14 mouse cellular contexts compared by ENCODE assay signal in genomic region chr4:138825751-138826567, GRCm38 (mm10). TPM values are rescaled to one million over a fixed set of nuclear protein-coding genes. Genes with fewer than 3 reads are reported as not detected.
DNase-seq lines count a peak whose midpoint lies in the region; ATAC-seq and TF ChIP-seq lines count a peak whose summit lies in the region.
"Had no signal": no experiment of that assay in that cellular context is flagged by ENCODE, and none has a peak within 500 bp of the region (broad histone marks: within the 10 kb centered on the region; RNA-seq: fewer than 3 reads in every experiment).

No protein-coding gene starts in this region.

- H3K9ac ChIP-seq in lung, embryonic 14.5 days: no peak overlapping the region
- no peak overlapping the region for H3K9ac ChIP-seq in midbrain, embryonic 14.5 days (replicated peaks; ENCODE audit: low read length)
- H3K9ac ChIP-seq: forebrain, embryonic 12.5 days; neural tube, embryonic 12.5 days had no signal

- 4% methylated on average over 18 of the region's 18 CpGs for WGBS in lung, embryonic 14.5 days
- WGBS in lung, adult 2 months: 10% methylated on average over 18 of the region's 18 CpGs
- WGBS in midbrain, embryonic 14.5 days: 61% methylated on average over 18 of the region's 18 CpGs

- H3K27me3 ChIP-seq in lung, embryonic 14.5 days (ENCODE audit: insufficient read depth, low read length): no peaks in the 10 kb centered on the region
- no peaks in the 10 kb centered on the region for H3K27me3 ChIP-seq in midbrain, embryonic 14.5 days (ENCODE audit: control insufficient read depth, insufficient read depth, low read length)
- H3K27me3 ChIP-seq: neural tube, embryonic 12.5 days had no signal

- peaks cover 10% of the 10 kb centered on the region; the same call in 1 of the 2 replicates for H3K4me1 ChIP-seq in lung, embryonic 14.5 days (ENCODE audit: insufficient read depth)
- no peaks in the 10 kb centered on the region for H3K4me1 ChIP-seq in lung, adult 2 months (ENCODE audit: control insufficient read depth, insufficient read depth, low read length)
- H3K4me1 ChIP-seq in midbrain, embryonic 14.5 days (ENCODE audit: control insufficient read depth, insufficient read depth, low read length): no peaks in the 10 kb centered on the region
- H3K4me1 ChIP-seq: forebrain, embryonic 12.5 days had no signal

- DNase-seq in lung, embryonic 14.5 days: peak; percentile 77
- DNase-seq in lung, adult 2 months: no peak
- DNase-seq in forelimb bud, embryonic 11.5 days (ENCODE audit: low read depth, low spot score): peak; percentile 57
- DNase-seq in kidney, postnatal 25 days: peak; percentile 36 to 57
- peak; percentile 13 for DNase-seq in skeletal muscle tissue, adult 2 months (ENCODE audit: low read depth, low spot score)
- no peak for DNase-seq in right cerebral cortex, adult 2 months (ENCODE audit: low spot score in 2 of 2)
- no peak for DNase-seq in spleen, postnatal 36 days (ENCODE audit: low spot score in 2 of 2)
- DNase-seq in midbrain, embryonic 14.5 days: no peak
- DNase-seq: adrenal gland, postnatal 25 days; cerebellum, adult 9-11 months; heart, postnatal 36 days; right cerebral cortex, postnatal 25 days had no signal

- TF ChIP-seq CTCF in lung, embryonic 14.5 days (IDR thresholded peaks at IDR 0.05; ENCODE audit: low read depth): no peak
- no peak for TF ChIP-seq CTCF in lung, adult 2 months (IDR thresholded peaks at IDR 0.05; ENCODE audit: insufficient read depth, low read length)

- no peak for TF ChIP-seq POLR2A in lung, adult 2 months (IDR thresholded peaks at IDR 0.05; ENCODE audit: borderline replicate concordance, extremely low read depth, low read depth, low read length)

- ATAC-seq in lung, embryonic 14.5 days (ENCODE audit: insufficient read depth): peak; percentile 85; the same call in 1 of the 2 replicates
- ATAC-seq in midbrain, embryonic 14.5 days (ENCODE audit: low FRiP score, low TSS enrichment): no peak

- peaks cover 3% of the 10 kb centered on the region; the same call in 1 of the 2 replicates for H3K9me3 ChIP-seq in lung, embryonic 14.5 days (ENCODE audit: low read depth, low read length)
- no peaks in the 10 kb centered on the region for H3K9me3 ChIP-seq in midbrain, embryonic 14.5 days (ENCODE audit: control insufficient read depth, low read length)
- H3K9me3 ChIP-seq: forebrain, embryonic 12.5 days had no signal

- no peak overlapping the region for H3K4me3 ChIP-seq in lung, embryonic 14.5 days (ENCODE audit: low read depth, low read length)
- H3K4me3 ChIP-seq in lung, adult 2 months (replicated peaks; ENCODE audit: extremely low read depth, low read depth, low read length): no peak overlapping the region
- H3K4me3 ChIP-seq in midbrain, embryonic 14.5 days (replicated peaks; ENCODE audit: low read depth, low read length): no peak overlapping the region
- H3K4me3 ChIP-seq: forebrain, embryonic 12.5 days; neural tube, embryonic 12.5 days had no signal

- H3K27ac ChIP-seq in lung, embryonic 14.5 days (ENCODE audit: low read depth): no peak overlapping the region
- H3K27ac ChIP-seq in midbrain, embryonic 14.5 days (replicated peaks; ENCODE audit: low read depth, low read length): no peak overlapping the region
- H3K27ac ChIP-seq: forebrain, embryonic 12.5 days; neural tube, embryonic 12.5 days had no signal

- H3K4me2 ChIP-seq in lung, embryonic 14.5 days: peak overlapping the region; percentile 36
- no peak overlapping the region for H3K4me2 ChIP-seq in midbrain, embryonic 14.5 days (ENCODE audit: low read length)
- H3K4me2 ChIP-seq: forebrain, embryonic 12.5 days; neural tube, embryonic 12.5 days had no signal

- H3K36me3 ChIP-seq in lung, embryonic 14.5 days (ENCODE audit: insufficient read depth): no peaks in the 10 kb centered on the region
- no peaks in the 10 kb centered on the region for H3K36me3 ChIP-seq in midbrain, embryonic 14.5 days (ENCODE audit: control insufficient read depth, insufficient read depth, low read length)
- H3K36me3 ChIP-seq: forebrain, embryonic 12.5 days; neural tube, embryonic 12.5 days had no signal

RNA-seq across cellular contexts. Expression of gene Pla2g5, which starts 37.3 kb away (rescaled TPM):
- 0.46 and 0.61 TPM in 2 replicates for polyA plus RNA-seq in lung, embryonic 14.5 days (2014; fragmentation: Nextera tagmentation; extraction: Ambion mirVana)
- 0.57 and 1.3 TPM in 2 replicates for polyA plus RNA-seq in lung, adult 2 months (2012; rRNA removed)
- 0.23 and 0.87 TPM in 2 replicates for polyA plus RNA-seq in midbrain, embryonic 14.5 days (2014; fragmentation: Nextera tagmentation; extraction: Ambion mirVana)
- polyA plus RNA-seq: neural tube, embryonic 12.5 days had no signal

RNA-seq across cellular contexts. Expression of gene Gm13030, which starts 47.8 kb away (rescaled TPM):
- polyA plus RNA-seq in lung, embryonic 14.5 days (2014; fragmentation: Nextera tagmentation; extraction: Ambion mirVana): not detected in 2 replicates
- not detected in 2 replicates for polyA plus RNA-seq in lung, adult 2 months (2012; rRNA removed)
- polyA plus RNA-seq in midbrain, embryonic 14.5 days (2014; fragmentation: Nextera tagmentation; extraction: Ambion mirVana): not detected in 2 replicates
- polyA plus RNA-seq: forebrain, embryonic 12.5 days; neural tube, embryonic 12.5 days had no signal

RNA-seq across cellular contexts. Expression of gene Pla2g2d, which starts 50.4 kb away (rescaled TPM):
- 0.18 TPM in 1 of 2 replicates, not detected in the other for polyA plus RNA-seq in lung, embryonic 14.5 days (2014; fragmentation: Nextera tagmentation; extraction: Ambion mirVana)
- 2.5 and 2.6 TPM in 2 replicates for polyA plus RNA-seq in lung, adult 2 months (2012; rRNA removed)
- 0.43 TPM in 1 of 2 replicates, not detected in the other for polyA plus RNA-seq in midbrain, embryonic 14.5 days (2014; fragmentation: Nextera tagmentation; extraction: Ambion mirVana)
- polyA plus RNA-seq: forebrain, embryonic 12.5 days had no signal

RNA-seq across cellular contexts. Expression of gene Pla2g2e, which starts 51.8 kb away (rescaled TPM):
- polyA plus RNA-seq in lung, embryonic 14.5 days (2014; fragmentation: Nextera tagmentation; extraction: Ambion mirVana): not detected in 2 replicates
- 1.2 and 2.2 TPM in 2 replicates for polyA plus RNA-seq in lung, adult 2 months (2012; rRNA removed)
- not detected in 2 replicates for polyA plus RNA-seq in midbrain, embryonic 14.5 days (2014; fragmentation: Nextera tagmentation; extraction: Ambion mirVana)
- polyA plus RNA-seq: forebrain, embryonic 12.5 days; neural tube, embryonic 12.5 days had no signal

Comparison
In these comparisons a context has a peak if more than half of its experiments do, and no peak if none do; other contexts are left out.
1. DNase-seq: peak in lung, embryonic 14.5 days (single experiment), forelimb bud, embryonic 11.5 days (single experiment), kidney, postnatal 25 days (2 of 2) and skeletal muscle tissue, adult 2 months (single experiment); none in lung, adult 2 months (single experiment), right cerebral cortex, adult 2 months (0 of 2), spleen, postnatal 36 days (0 of 2) and midbrain, embryonic 14.5 days (single experiment).